Mouse (Mus musculus) neural tube, embryonic 14.5 days (tissue): Measurements from ENCODE around the gene Pou6f2. TPM values are rescaled to one million over a fixed set of nuclear protein-coding genes. Genes with fewer than 3 reads are reported as not detected.

Experiments
- ATAC-seq: fragments of 200-750 bp; cut with Nextera tagmentation; 2 replicates; pipeline ENCODE4 v1.8.0; 2017; ENCODE audit warnings: low read depth, mild to moderate bottlenecking, moderate TSS enrichment, moderate library complexity
- H3K27ac ChIP-seq: fragments of 300-500 bp; sonication (generic); 2 replicates; pipeline ENCODE4 v1.5.1; 2014; ENCODE audit warnings: low read depth, mild to moderate bottlenecking, control low read depth, low read length, moderate library complexity, mixed read lengths
- H3K27me3 ChIP-seq: fragments of 300-500 bp; sonication (generic); 2 replicates; pipeline ENCODE4 v1.6.1; 2014; ENCODE audit warnings: low read length; ENCODE audit not compliant: control insufficient read depth, insufficient read depth
- H3K36me3 ChIP-seq: fragments of 300-500 bp; sonication (generic); 2 replicates; pipeline ENCODE4 v1.6.1; 2014; ENCODE audit warnings: low read length, mixed read lengths; ENCODE audit not compliant: control insufficient read depth, insufficient read depth
- H3K4me1 ChIP-seq: fragments of 300-500 bp; sonication (generic); 2 replicates; pipeline ENCODE4 v1.6.1; 2014; ENCODE audit warnings: low read length; ENCODE audit not compliant: control insufficient read depth, insufficient read depth
- H3K4me2 ChIP-seq: fragments of 300-500 bp; sonication (generic); 2 replicates; pipeline ENCODE4 v1.6.1; 2014; ENCODE audit warnings: mild to moderate bottlenecking, low read depth, low read length, control low read depth
- H3K4me3 ChIP-seq: fragments of 300-500 bp; sonication (generic); 2 replicates; pipeline ENCODE4 v1.5.1; 2014; ENCODE audit warnings: low read depth, low read length, control low read depth, mixed read lengths
- H3K9ac ChIP-seq: fragments of 300-500 bp; sonication (generic); replicated peaks from 2 replicates; pipeline ENCODE4 v1.6.1; 2014; ENCODE audit warnings: low read depth, mild to moderate bottlenecking, control low read depth, low read length, mixed read lengths
- H3K9me3 ChIP-seq: fragments of 300-500 bp; sonication (generic); 2 replicates; pipeline ENCODE4 v1.6.1; 2016; ENCODE audit warnings: low read length; ENCODE audit not compliant: control insufficient read depth
- WGBS: fragments of 180-500 bp; shearing (Covaris S2); extraction: QIAGEN DNeasy Blood & Tissue Kit; methylation state at CpG from one replicate; pipeline ENCODE4 v1.1.7; 2014; 5-methylcytosine and 5-hydroxymethylcytosine counted together
- polyA plus RNA-seq: library from polyadenylated mRNA; unstranded; fragments of >200 nt; fragmentation: Nextera tagmentation; extraction: Ambion mirVana; gene quantifications from 2 replicates; pipeline ENCODE4 v1.2.1, GENCODE M21; 2014

The Pou6f2 gene
- polyA plus RNA-seq, 1 experiment from 2014 or later: 13.8 TPM

- WGBS: 26% methylated on average over 5 of the region's 5 CpGs
- H3K27ac ChIP-seq: no peak overlapping the region
- peak; percentile 29 for ATAC-seq
- no peak overlapping the region for H3K4me3 ChIP-seq
- H3K9me3 ChIP-seq: no peaks in the 10 kb centered on the region
- no peaks in the 10 kb centered on the region for H3K27me3 ChIP-seq
- 0 out of 2 replicates have a peak, but pooled peaks cover 4% of the 10 kb centered on the region for H3K4me1 ChIP-seq
- H3K36me3 ChIP-seq: no peaks in the 10 kb centered on the region
- no peak overlapping the region for H3K9ac ChIP-seq
- no peak overlapping the region for H3K4me2 ChIP-seq
Observed at GRCm38 (mm10) chr13:18282361-18282982, 115.0 kb downstream of the Pou6f2 start.

- no peaks in the 10 kb centered on the region for H3K27me3 ChIP-seq
- H3K36me3 ChIP-seq: no peaks in the 10 kb centered on the region
- 12% methylated on average over 3 of the region's 3 CpGs for WGBS
- H3K4me1 ChIP-seq: 0 out of 2 replicates have a peak, but pooled peaks cover 4% of the 10 kb centered on the region
- no peak overlapping the region for H3K4me3 ChIP-seq
- no peak overlapping the region for H3K9ac ChIP-seq
- no peak overlapping the region for H3K4me2 ChIP-seq
- ATAC-seq: peak; percentile 91
- no peaks in the 10 kb centered on the region for H3K9me3 ChIP-seq
- H3K27ac ChIP-seq: peak overlapping the region; percentile 4; the same call in 1 of the 2 replicates
Observed at GRCm38 (mm10) chr13:18281084-18281483, 116.4 kb downstream of the Pou6f2 start.

GRCm38 (mm10) chr13:18253131-18253530 is 144.4 kb downstream of the Pou6f2 start:
- ATAC-seq: no peak
- H3K9me3 ChIP-seq: no peaks in the 10 kb centered on the region
- no peaks in the 10 kb centered on the region for H3K4me1 ChIP-seq
- no peak overlapping the region for H3K4me3 ChIP-seq
- WGBS: 91% methylated on average over 3 of the region's 3 CpGs
- H3K27me3 ChIP-seq: no peaks in the 10 kb centered on the region
- no peak overlapping the region for H3K9ac ChIP-seq
- no peak overlapping the region for H3K4me2 ChIP-seq
- no peak overlapping the region for H3K27ac ChIP-seq
- H3K36me3 ChIP-seq: no peaks in the 10 kb centered on the region

- H3K27me3 ChIP-seq: no peaks in the 10 kb centered on the region
- no peaks in the 10 kb centered on the region for H3K9me3 ChIP-seq
- no peak overlapping the region for H3K4me3 ChIP-seq
- peak; percentile 96 for ATAC-seq
- peak overlapping the region; percentile 28; the same call in 1 of the 2 replicates for H3K4me2 ChIP-seq
- H3K36me3 ChIP-seq: no peaks in the 10 kb centered on the region
- no peaks in the 10 kb centered on the region for H3K4me1 ChIP-seq
- 3% methylated on average over 22 of the region's 22 CpGs for WGBS
- H3K27ac ChIP-seq: no peak overlapping the region
- H3K9ac ChIP-seq: no peak overlapping the region
Observed at GRCm38 (mm10) chr13:18218566-18219234, 178.8 kb downstream of the Pou6f2 start.

GRCm38 (mm10) chr13:18211242-18211641 is 186.2 kb downstream of the Pou6f2 start:
- H3K4me1 ChIP-seq: no peaks in the 10 kb centered on the region
- H3K4me2 ChIP-seq: no peak overlapping the region
- H3K36me3 ChIP-seq: no peaks in the 10 kb centered on the region
- no peak overlapping the region for H3K9ac ChIP-seq
- no peak overlapping the region for H3K27ac ChIP-seq
- H3K4me3 ChIP-seq: no peak overlapping the region
- no peak for ATAC-seq
- no peaks in the 10 kb centered on the region for H3K27me3 ChIP-seq
- H3K9me3 ChIP-seq: no peaks in the 10 kb centered on the region
- WGBS: 95% methylated on average over 14 of the region's 14 CpGs

- Histone ChIP-seq H3K9me3 (no peaks in the 10 kb centered on the region), H3K36me3 (no peaks in the 10 kb centered on the region), H3K4me2 (no peak overlapping the region; the same call in 1 of the 2 replicates), H3K27ac (no peak overlapping the region), H3K9ac (no peak overlapping the region), H3K4me3 (no peak overlapping the region), H3K27me3 (no peaks in the 10 kb centered on the region), H3K4me1 (peaks cover 6% of the 10 kb centered on the region; the same call in 1 of the 2 replicates)
- peak; percentile 64; the same call in 1 of the 2 replicates for ATAC-seq
- WGBS: 31% methylated on average over 8 of the region's 8 CpGs
Observed at GRCm38 (mm10) chr13:18204476-18205250, 192.8 kb downstream of the Pou6f2 start.

- Histone ChIP-seq H3K27me3 (no peaks in the 10 kb centered on the region), H3K9me3 (no peaks in the 10 kb centered on the region), H3K4me1 (no peaks in the 10 kb centered on the region), H3K36me3 (no peaks in the 10 kb centered on the region), H3K9ac (no peak overlapping the region), H3K4me3 (no peak overlapping the region), H3K4me2 (no peak overlapping the region), H3K27ac (no peak overlapping the region)
- 59% methylated on average over 3 of the region's 3 CpGs for WGBS
- ATAC-seq: no peak
Observed at GRCm38 (mm10) chr13:18174003-18174402, 223.5 kb downstream of the Pou6f2 start.

- no peak for ATAC-seq
- Histone ChIP-seq H3K4me3 (no peak overlapping the region), H3K27ac (no peak overlapping the region), H3K9me3 (no peaks in the 10 kb centered on the region), H3K4me1 (0 out of 2 replicates have a peak, but pooled peaks cover 2% of the 10 kb centered on the region), H3K9ac (no peak overlapping the region), H3K27me3 (no peaks in the 10 kb centered on the region), H3K36me3 (no peaks in the 10 kb centered on the region), H3K4me2 (no peak overlapping the region)
- 52% methylated on average over 3 of the region's 3 CpGs for WGBS
Observed at GRCm38 (mm10) chr13:18173021-18173420, 224.5 kb downstream of the Pou6f2 start.
